Mouse (Mus musculus) limb, embryonic 13.5 days (tissue): ENCODE data around the gene Ttc38. TPM values are rescaled to one million over a fixed set of nuclear protein-coding genes. Genes with fewer than 3 reads are reported as not detected.
A peak's percentile ranks its signal among the peaks of the same experiment; 100 is the strongest.

Source experiments
- ATAC-seq: fragments of 200-750 bp; cut with Nextera tagmentation; 2 replicates; pipeline ENCODE4 v1.8.0; 2017; ENCODE audit warnings: low read depth, moderate number of reproducible peaks, moderate TSS enrichment; ENCODE audit not compliant: low FRiP score
- H3K27ac ChIP-seq: fragments of 300-500 bp; sonication (generic); 2 replicates; pipeline ENCODE4 v1.5.1; 2015; ENCODE audit warnings: inconsistent platforms, mild to moderate bottlenecking, moderate library complexity
- H3K27me3 ChIP-seq: fragments of 300-500 bp; sonication (generic); 2 replicates; pipeline ENCODE4 v1.6.1; 2015; ENCODE audit warnings: mild to moderate bottlenecking, inconsistent platforms
- H3K36me3 ChIP-seq: fragments of 300-500 bp; sonication (generic); 2 replicates; pipeline ENCODE4 v1.6.1; 2015; ENCODE audit warnings: inconsistent platforms, mild to moderate bottlenecking, moderate library complexity
- H3K4me1 ChIP-seq: fragments of 300-500 bp; sonication (generic); 2 replicates; pipeline ENCODE4 v1.6.1; 2015; ENCODE audit warnings: inconsistent platforms
- H3K4me2 ChIP-seq: fragments of 300-500 bp; sonication (generic); replicated peaks from 2 replicates; pipeline ENCODE4 v1.6.1; 2015; ENCODE audit warnings: inconsistent platforms, mild to moderate bottlenecking, moderate library complexity
- H3K4me3 ChIP-seq: fragments of 300-500 bp; sonication (generic); 2 replicates; pipeline ENCODE4 v1.5.1; 2015; ENCODE audit warnings: moderate library complexity, mild to moderate bottlenecking, inconsistent platforms
- H3K9ac ChIP-seq: fragments of 300-500 bp; sonication (generic); 2 replicates; pipeline ENCODE4 v1.6.1; 2015; ENCODE audit warnings: mild to moderate bottlenecking, inconsistent platforms
- H3K9me3 ChIP-seq: fragments of 300-500 bp; sonication (generic); 2 replicates; pipeline ENCODE4 v1.6.1; 2016; ENCODE audit warnings: inconsistent platforms
- WGBS: fragments of 180-500 bp; shearing (Covaris S2); methylation state at CpG from one replicate; pipeline ENCODE4 v1.1.7; 2015; 5-methylcytosine and 5-hydroxymethylcytosine counted together
- polyA plus RNA-seq: library from polyadenylated mRNA; unstranded; fragments of >200 nt; fragmentation: Nextera tagmentation; extraction: Ambion mirVana; gene quantifications from 2 replicates; pipeline ENCODE4 v1.2.1, GENCODE M21; 2015

Gene Ttc38
- polyA plus RNA-seq = 7.1 and 7.6 TPM in 2 replicates

DNA sequence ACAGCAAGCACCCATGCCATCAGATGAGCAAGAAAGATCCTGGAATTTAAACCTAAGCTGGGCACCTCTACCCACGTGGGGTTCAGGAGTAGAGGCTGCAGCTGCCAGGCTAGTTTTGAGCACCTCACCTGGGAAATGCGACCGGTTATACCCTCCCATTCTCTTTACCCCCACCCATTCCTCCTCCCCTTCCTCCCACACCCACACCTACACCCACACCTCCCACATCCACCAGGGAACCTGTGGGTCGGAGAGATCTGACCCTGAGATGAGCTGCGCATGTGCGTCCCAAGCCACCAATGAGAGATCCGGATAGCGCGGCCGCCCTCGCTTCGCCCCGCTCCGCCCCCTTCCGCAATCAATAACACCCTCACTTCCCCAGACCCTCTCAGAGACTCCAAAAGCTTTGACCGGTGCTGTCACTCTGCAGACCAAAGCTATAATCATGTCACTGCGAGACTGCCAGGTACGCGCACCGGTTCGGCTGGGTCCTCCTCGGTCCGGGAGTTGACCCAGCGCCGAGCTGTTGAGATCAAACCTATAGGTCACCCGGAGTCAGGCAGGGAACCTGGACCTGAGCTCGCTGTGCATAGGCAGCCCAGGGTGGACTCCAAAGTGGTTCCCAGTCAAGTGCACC, at the start of gene Ttc38:
Gene Ttc38, plus strand, starts transcription at position 353 of the 637 bp plus-strand sequence.
- H3K9ac ChIP-seq = peak within 1 kb of the TSS; percentile 72
- no peaks in the 10 kb centered on the region for H3K27me3 ChIP-seq
- 1% methylated on average over 27 of the region's 27 CpGs for WGBS
- H3K36me3 ChIP-seq = peaks cover 7% of the 10 kb centered on the region
- H3K4me3 ChIP-seq = peak within 1 kb of the TSS; percentile 62
- ATAC-seq = peak; percentile 92
- no peak within 1 kb of the TSS for H3K27ac ChIP-seq
- H3K4me1 ChIP-seq = peaks cover 15% of the 10 kb centered on the region
- no peaks in the 10 kb centered on the region for H3K9me3 ChIP-seq
- peak within 1 kb of the TSS; percentile 74 for H3K4me2 ChIP-seq

DNA sequence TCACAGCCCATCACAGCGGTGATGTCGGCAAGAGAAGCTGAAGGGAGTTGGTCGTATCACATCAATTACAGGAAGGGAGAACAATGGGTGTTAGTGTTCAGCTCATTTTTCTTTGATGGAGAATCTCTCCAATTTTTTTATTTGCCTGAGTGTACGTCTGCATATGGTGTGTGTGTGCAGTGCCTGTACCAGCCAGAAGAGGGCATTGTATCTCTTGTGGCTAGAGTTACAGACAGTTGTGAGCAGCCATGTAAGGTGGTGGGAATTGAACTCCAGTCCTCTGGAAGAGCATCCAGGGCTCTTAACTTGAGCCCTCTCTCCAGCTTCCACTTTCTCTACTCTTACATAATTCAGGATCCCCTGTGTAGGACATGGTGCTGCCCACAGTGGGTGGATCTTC, 49.0 kb upstream of the Ttc38 start:
- Histone ChIP-seq H3K36me3 (no peaks in the 10 kb centered on the region), H3K4me3 (no peak overlapping the region), H3K27me3 (no peaks in the 10 kb centered on the region), H3K9ac (no peak overlapping the region), H3K4me2 (no peak overlapping the region), H3K27ac (no peak overlapping the region), H3K4me1 (no peaks in the 10 kb centered on the region), H3K9me3 (no peaks in the 10 kb centered on the region)
- no peak for ATAC-seq
- 86% methylated on average over 4 of the region's 4 CpGs for WGBS

DNA sequence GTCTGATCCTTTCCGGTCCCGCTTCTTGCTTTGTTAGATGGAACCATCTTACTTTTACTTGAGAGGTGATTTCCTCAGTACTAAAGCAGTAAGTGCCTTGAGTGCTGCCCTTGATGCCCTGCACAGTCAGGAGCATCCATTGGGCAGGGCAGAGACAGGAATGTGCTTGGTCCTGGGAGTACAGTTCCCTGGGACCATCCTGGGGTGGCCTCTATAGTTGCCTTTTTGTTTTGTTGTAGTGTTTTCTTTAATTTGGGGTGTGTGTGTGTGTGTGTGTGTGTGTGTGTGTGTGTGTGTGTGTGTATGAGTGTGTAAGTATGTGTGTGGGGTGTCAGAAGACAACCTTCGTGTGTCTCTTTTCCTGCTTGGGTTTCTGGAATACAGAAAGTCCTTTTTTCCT, 47.8 kb upstream of the Ttc38 start:
- no peak overlapping the region for H3K4me3 ChIP-seq
- no peak overlapping the region for H3K4me2 ChIP-seq
- no peaks in the 10 kb centered on the region for H3K4me1 ChIP-seq
- H3K27me3 ChIP-seq = no peaks in the 10 kb centered on the region
- ATAC-seq = no peak
- no peaks in the 10 kb centered on the region for H3K36me3 ChIP-seq
- WGBS = 85% methylated on average over 3 of the region's 3 CpGs
- H3K9ac ChIP-seq = no peak overlapping the region
- H3K27ac ChIP-seq = no peak overlapping the region
- H3K9me3 ChIP-seq = no peaks in the 10 kb centered on the region

DNA sequence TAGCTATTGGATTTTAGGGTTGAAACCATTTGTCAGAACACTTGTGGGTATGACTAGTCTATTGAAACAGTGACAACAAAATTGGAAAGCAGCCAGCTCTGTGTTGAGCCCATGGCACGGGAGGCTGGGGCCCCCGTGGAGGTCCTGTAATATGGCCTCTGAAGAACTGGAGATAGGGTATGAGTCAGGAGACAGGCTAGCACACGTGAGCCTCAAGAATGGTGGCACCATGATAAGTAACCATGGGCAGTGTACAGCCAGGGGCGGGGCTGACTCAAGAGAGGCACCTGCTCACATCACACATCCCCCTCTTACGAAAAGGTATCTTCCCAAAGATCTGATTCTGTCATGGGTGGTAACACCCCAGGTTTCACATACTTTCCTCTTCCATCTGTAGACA, 45.4 kb upstream of the Ttc38 start:
- no peaks in the 10 kb centered on the region for H3K27me3 ChIP-seq
- ATAC-seq = no peak
- no peaks in the 10 kb centered on the region for H3K9me3 ChIP-seq
- no peak overlapping the region for H3K27ac ChIP-seq
- WGBS = 77% methylated on average over 5 of the region's 5 CpGs
- H3K36me3 ChIP-seq = no peaks in the 10 kb centered on the region
- no peak overlapping the region for H3K4me3 ChIP-seq
- H3K9ac ChIP-seq = no peak overlapping the region
- H3K4me1 ChIP-seq = no peaks in the 10 kb centered on the region
- H3K4me2 ChIP-seq = no peak overlapping the region

DNA sequence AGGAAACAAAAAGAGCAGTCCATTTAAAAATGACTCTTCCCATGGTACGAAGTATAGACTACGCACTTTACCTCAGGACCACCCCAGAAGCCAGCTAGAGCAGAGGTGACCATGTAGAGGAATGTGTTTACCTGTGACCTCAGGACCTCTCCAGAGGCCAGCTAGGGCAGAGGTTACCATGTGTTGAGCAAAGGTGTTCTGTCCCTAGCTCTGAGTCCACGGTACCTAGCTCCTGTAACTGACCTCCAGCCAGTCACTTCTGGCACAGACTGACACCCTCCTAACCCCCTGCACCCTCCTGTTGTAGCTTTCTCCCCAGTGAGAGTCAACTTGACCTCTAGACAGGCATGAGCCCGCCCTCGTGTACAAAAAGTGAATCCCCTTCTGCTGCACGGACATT, 44.6 kb upstream of the Ttc38 start:
- Histone ChIP-seq H3K4me1 (no peaks in the 10 kb centered on the region), H3K27ac (no peak overlapping the region), H3K9me3 (no peaks in the 10 kb centered on the region), H3K36me3 (no peaks in the 10 kb centered on the region), H3K27me3 (no peaks in the 10 kb centered on the region), H3K4me2 (no peak overlapping the region), H3K9ac (no peak overlapping the region), H3K4me3 (no peak overlapping the region)
- WGBS = 88% methylated on average over 6 of the region's 6 CpGs
- ATAC-seq = no peak

DNA sequence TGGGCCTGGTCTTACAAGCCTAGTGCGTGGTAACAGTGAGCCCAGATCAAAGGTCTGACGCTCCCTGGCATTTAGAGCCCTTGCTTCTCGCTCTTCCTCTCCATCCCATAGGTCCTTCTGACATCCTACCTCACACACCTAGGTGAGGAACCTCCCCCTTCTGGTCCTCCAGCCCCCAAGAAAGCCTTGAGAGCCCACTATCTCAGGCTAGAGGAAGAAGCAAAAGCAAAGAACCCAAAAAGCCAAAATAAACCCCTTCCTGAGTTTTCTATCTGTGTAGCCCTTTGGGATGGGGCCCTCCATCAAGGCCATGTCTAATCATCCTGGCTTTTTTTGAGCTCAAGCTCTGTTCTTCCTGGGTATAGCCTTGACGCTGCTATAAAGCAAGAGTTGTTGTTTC, 44.1 kb upstream of the Ttc38 start:
- H3K27me3 ChIP-seq = no peaks in the 10 kb centered on the region
- no peak for ATAC-seq
- no peak overlapping the region for H3K4me3 ChIP-seq
- H3K27ac ChIP-seq = no peak overlapping the region
- no peak overlapping the region for H3K4me2 ChIP-seq
- WGBS = 77% methylated on average over 4 of the region's 4 CpGs
- H3K9ac ChIP-seq = no peak overlapping the region
- H3K4me1 ChIP-seq = no peaks in the 10 kb centered on the region
- no peaks in the 10 kb centered on the region for H3K9me3 ChIP-seq
- H3K36me3 ChIP-seq = no peaks in the 10 kb centered on the region

DNA sequence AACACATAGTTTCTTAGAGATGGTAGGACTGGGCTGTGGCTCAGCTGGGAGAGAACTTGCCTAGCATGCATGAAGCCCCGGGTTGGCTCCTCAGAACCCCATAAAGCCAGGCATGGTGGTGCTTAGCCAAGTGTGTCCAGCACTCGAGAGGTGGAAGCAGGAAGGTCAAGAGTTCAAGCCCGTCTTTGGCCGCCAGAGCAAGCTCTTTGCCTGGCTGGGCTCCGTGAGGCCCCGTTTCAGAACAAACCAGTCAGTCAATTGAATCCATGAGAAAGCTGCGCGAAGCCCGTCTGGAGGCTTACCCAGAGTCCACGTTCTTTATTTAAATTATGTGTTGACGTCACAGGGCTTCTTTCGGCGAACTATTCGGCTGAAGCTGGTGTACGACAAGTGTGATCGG, 43.5 kb upstream of the Ttc38 start:
- Histone ChIP-seq H3K4me3 (no peak overlapping the region), H3K36me3 (no peaks in the 10 kb centered on the region), H3K27ac (no peak overlapping the region), H3K4me1 (no peaks in the 10 kb centered on the region), H3K4me2 (no peak overlapping the region), H3K9me3 (no peaks in the 10 kb centered on the region), H3K27me3 (no peaks in the 10 kb centered on the region), H3K9ac (no peak overlapping the region)
- WGBS = 75% methylated on average over 16 of the region's 16 CpGs
- ATAC-seq = no peak

DNA sequence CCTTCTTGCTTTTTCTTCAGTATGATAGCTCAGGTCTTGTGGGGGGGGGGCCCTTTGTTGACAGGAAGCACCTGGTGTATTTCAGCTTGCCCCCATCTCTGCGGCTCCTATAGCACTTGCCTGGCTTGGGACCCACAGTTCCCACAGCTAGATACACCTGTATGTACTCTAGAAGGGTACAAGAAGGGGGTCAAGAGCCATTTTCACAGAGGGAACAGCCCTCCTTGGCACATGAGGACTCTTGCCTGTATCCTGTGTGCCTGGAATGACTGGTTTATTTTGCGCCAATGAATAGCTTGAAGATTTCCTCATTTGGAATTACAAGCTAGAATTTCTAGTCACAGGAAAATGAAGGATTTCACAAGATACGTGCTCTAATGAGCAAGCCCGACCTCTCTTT, 40.7 kb upstream of the Ttc38 start:
- Histone ChIP-seq H3K27ac (no peak overlapping the region), H3K4me2 (no peak overlapping the region), H3K9me3 (no peaks in the 10 kb centered on the region), H3K27me3 (no peaks in the 10 kb centered on the region), H3K4me3 (no peak overlapping the region), H3K4me1 (no peaks in the 10 kb centered on the region), H3K9ac (no peak overlapping the region), H3K36me3 (no peaks in the 10 kb centered on the region)
- WGBS = 85% methylated on average over 4 of the region's 4 CpGs
- no peak for ATAC-seq

DNA sequence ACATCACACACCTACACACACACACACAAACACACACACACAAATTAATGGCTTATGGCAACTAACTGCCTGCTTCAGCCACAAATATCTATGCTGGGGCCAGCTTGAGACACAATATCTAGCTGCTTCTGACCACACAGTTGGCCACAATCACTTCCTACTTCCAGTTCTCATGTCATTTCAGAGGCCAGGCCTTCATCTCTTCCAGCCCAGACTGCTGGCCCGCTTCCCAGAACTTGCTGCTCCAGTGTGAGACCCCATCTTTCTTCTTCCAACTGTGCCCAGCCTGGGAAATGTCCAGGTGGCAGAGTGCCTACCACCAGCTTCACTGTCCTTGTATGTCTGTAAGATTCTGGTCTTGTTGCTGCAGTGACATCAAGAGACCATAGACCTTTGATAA, 39.3 kb upstream of the Ttc38 start:
- Histone ChIP-seq H3K9ac (no peak overlapping the region), H3K4me3 (no peak overlapping the region), H3K4me2 (no peak overlapping the region), H3K9me3 (no peaks in the 10 kb centered on the region), H3K4me1 (no peaks in the 10 kb centered on the region), H3K27ac (no peak overlapping the region), H3K27me3 (no peaks in the 10 kb centered on the region), H3K36me3 (no peaks in the 10 kb centered on the region)
- no peak for ATAC-seq
- WGBS = 86% methylated on average over 1 of the region's 1 CpGs

DNA sequence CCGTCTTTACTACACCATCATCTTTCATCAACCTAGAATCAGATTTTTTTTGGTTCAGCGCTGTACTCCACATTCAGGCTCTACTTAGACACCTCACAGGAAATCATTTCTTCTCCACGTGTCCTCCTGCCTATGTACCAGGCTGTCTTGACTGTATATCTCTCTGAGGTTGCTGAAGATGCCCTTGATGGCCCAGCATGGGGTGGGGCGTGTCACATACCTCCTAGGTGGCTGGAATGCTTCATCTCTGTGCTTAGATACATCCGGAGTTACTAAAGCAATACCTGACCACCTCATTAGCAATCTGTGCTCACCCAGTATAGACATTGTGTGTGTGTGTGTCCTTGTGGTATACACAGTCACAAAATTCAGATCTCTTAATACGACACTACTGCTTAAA, 36.6 kb upstream of the Ttc38 start:
- Histone ChIP-seq H3K27me3 (no peaks in the 10 kb centered on the region), H3K4me3 (no peak overlapping the region), H3K4me2 (no peak overlapping the region), H3K4me1 (no peaks in the 10 kb centered on the region), H3K9ac (no peak overlapping the region), H3K36me3 (no peaks in the 10 kb centered on the region), H3K9me3 (no peaks in the 10 kb centered on the region), H3K27ac (no peak overlapping the region)
- 75% methylated on average over 6 of the region's 6 CpGs for WGBS
- ATAC-seq = no peak

DNA sequence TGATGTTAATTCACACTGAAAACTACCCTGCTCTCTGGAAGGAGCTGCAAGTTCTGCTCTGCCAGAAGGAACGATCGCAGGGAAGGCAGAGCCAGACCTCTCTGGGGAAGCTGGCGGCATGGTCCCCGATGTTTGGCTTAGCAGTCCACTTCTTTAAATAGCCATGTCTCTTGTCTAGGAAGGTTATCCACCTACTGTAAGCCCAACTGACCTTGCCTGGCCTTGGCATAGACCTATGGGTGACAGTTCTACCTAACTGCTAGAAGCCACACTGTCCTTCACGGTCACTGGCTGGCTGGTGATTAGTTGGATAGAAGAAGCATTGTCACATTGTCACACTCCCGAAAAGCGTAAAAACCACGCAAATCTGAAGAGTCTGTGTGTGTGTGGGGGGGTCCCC, 33.4 kb upstream of the Ttc38 start:
- no peaks in the 10 kb centered on the region for H3K36me3 ChIP-seq
- no peak overlapping the region for H3K9ac ChIP-seq
- H3K9me3 ChIP-seq = no peaks in the 10 kb centered on the region
- H3K4me2 ChIP-seq = no peak overlapping the region
- ATAC-seq = no peak
- no peaks in the 10 kb centered on the region for H3K27me3 ChIP-seq
- H3K27ac ChIP-seq = no peak overlapping the region
- no peak overlapping the region for H3K4me3 ChIP-seq
- H3K4me1 ChIP-seq = no peaks in the 10 kb centered on the region
- 94% methylated on average over 8 of the region's 8 CpGs for WGBS

DNA sequence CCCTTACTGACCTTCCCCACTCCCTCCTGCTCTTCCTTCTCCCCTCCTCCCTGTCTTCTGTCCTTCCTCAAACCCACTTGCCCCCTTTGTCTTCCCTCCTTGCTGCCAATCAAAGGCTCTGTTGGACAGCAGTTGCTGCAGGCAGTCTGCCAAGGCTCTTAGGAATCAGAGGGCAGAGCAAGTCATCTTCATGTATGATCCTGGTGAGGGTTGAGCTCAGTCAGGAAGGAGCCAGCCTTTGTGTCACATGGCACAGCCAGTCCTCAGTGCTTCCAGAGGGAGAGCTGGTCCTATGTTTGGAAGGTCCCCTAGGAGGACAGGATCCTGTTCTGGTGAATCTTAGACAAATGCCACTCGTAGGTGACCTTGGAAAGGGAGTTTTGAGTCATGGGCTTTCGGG, 29.2 kb upstream of the Ttc38 start:
- ATAC-seq = no peak
- 85% methylated on average over 2 of the region's 2 CpGs for WGBS
- Histone ChIP-seq H3K27me3 (no peaks in the 10 kb centered on the region), H3K4me2 (no peak overlapping the region), H3K4me3 (no peak overlapping the region), H3K4me1 (no peaks in the 10 kb centered on the region), H3K36me3 (no peaks in the 10 kb centered on the region), H3K9ac (no peak overlapping the region), H3K9me3 (no peaks in the 10 kb centered on the region), H3K27ac (no peak overlapping the region)

DNA sequence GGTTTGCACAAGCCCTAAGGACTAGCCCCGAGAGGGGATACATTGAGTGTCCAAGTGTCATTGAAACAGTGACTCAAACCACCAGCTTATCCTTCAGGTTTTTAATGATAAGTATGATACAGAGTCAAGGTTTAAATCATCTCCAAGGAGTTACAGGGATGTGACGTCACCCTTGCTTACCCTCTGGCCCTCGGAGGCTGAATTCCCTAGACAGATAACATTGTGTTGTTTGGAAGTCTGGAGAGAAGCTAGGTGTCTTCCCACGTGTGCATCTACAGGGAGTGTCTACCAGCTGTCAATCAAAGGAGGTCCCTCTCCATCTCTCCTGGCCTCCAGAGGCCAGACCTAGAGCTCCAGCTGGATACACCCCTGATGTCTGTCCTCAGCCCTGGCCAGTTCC, 25.2 kb upstream of the Ttc38 start:
- WGBS = 77% methylated on average over 4 of the region's 4 CpGs
- no peak for ATAC-seq

More for the DNA sequence above, 25.2 kb upstream of the Ttc38 start:
- Histone ChIP-seq H3K4me1 (peaks cover 9% of the 10 kb centered on the region), H3K4me2 (no peak overlapping the region), H3K9me3 (no peaks in the 10 kb centered on the region), H3K36me3 (no peaks in the 10 kb centered on the region), H3K9ac (no peak overlapping the region), H3K4me3 (no peak overlapping the region), H3K27ac (no peak overlapping the region), H3K27me3 (no peaks in the 10 kb centered on the region)
